Mouse (Mus musculus) ZHBTc4 (cell line): Measurements from ENCODE around the gene Trpm1.
A peak's percentile ranks its signal among the peaks of the same experiment; 100 is the strongest.
"Not testable (repeated sequence)": the region's sequence is repeated elsewhere in the genome, so short reads cannot be mapped to it uniquely, and the experiment has no call there.

ENCODE experiments used
- DNase-seq: peaks from one replicate; pipeline ENCODE4 v3.0.0-alpha.2; 2011; ENCODE audit warnings: low read depth, low spot score

Gene Trpm1

DNA sequence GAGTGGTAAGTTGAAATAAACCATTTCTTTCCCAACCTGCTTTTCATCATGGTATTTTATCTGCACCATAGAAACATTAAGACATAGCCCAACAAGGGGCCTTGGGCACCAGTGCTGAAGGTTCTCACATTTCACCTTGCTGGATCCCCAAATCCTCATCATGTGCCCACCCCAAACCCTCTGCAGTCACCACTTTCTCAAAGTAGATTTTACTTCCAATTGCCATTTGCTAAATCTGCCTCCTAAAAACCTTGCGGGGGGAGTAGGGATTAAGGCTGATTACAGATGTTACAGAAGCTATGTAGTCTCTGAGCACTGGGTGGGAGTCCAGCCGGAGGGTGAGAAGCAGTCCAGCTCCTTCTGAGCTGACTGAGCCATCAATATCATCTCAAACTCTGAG is at the start of gene Trpm1:
TSS of gene Trpm1 (plus strand) at position 301 of the 400 bp plus-strand sequence.
- DNase-seq: no peak

DNA sequence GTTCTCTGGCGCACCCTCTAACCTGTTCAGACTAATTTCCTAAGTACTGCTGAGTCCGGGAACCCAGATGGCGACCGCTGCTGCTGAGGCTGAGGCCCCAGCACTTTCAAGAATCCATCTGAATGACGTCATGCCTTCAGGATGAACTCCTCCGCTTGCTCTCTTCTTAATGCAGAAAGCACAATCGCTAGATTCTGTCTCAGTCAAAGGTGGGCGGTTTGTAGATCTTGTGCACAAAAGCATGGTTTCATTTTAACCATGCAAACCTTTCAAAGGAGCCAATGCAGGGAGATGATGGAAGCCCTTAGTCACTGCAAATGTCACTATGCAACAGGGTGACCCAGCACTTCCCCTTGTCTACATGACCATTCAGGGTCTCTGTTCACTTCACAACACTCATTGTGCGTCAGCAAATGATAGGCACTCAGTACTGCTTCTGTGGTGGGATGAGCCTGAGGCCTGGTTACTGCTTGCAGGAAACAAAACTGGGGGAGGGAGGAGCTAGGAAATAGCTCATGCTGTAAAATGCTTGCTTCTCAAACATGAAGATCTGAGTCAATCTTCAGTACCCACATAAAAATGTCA is 31.4 kb upstream of the Trpm1 start:
- no peak for DNase-seq

DNA sequence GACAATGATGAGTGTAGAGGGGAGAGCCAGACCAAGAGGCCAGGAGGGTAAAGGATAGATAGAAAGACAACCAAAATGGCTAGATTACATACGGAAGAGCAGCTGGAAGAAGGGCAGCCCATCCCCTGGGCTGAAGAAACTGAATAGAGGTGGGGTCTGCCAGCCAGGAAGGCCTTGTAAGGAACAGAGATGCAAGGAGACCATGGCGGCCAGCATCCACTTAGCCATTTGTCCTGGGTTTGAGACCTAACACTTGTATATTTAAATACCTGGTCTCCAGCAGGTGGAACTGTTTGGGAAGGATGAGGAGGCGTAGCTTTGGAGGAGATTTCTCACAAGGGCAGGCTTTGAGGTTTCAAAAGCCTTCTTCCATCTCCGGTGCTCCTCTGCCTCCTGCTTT is 29.9 kb upstream of the Trpm1 start:
- DNase-seq: no peak

DNA sequence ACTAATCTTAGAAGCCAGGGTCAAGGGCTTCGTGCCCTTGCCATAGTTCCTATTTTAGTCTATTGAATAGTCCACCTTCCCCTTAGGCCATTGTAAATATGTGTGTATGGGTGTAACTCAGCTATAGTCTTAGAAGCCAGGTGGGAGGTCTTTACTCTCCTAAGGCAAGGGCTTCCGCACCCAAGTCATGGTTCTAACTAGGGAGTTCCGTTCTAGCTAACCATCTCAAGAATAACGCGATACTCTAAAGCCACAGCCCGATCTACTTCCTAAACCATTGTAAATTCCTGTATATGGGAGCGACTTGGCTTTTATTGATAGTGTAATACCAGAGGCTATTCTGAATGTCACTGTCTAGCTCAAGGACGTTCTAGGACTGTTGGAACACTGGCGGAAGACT is 27.6 kb upstream of the Trpm1 start:
- DNase-seq: not testable (repeated sequence)

DNA sequence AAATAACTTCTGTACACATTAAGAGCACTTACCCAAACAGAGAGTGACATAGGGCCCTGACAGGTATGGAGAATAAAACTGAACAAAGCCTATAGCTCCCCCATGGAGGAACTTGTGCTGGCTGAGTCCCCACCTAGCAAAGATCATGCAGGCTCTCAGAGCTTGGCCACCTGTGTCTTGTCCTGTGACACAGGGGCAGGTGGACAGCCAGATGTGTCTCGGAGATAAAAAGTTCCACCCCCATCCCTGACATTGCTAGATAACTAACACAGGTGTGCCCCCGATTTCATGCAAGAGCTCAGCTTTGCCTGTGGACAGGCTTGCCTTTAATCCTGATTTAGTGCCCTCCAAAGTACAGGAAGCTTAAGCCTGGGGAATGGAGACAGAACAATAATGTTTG is 13.8 kb upstream of the Trpm1 start:
- DNase-seq: no peak

DNA sequence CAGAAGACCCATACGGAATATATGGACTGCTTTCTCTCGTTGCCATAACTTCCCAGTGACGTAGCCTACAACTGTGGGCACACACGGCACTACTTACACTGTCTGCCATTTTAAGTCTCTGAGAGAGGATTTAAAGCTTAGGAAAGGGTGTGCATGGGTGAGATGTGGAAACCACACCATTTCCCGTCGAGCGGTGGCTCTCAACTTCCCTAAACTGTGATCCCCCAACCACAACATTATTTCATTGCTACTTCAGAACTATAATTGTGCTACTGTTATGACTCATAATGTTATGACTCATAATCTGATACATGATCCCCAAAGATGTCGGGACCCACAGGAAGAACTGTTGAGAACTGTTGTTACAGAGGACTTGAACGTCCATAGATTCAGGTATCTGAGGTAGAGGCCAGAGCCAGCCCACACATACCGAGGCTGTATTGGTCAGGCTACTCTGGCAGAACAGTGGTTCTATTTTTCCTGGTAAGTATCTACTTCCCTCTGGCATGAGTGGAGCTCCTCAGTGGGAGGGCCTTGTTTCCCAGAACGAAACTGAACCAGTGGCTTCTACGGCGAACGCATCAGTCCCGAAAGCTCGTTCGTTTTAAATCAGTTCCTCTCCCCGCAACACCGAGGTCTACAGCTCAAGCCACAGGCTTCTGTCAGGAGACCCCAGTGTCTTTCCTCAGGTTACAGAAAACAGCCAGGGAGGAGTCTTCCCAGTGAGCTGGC is 12.2 kb upstream of the Trpm1 start:
- DNase-seq: no peak

DNA sequence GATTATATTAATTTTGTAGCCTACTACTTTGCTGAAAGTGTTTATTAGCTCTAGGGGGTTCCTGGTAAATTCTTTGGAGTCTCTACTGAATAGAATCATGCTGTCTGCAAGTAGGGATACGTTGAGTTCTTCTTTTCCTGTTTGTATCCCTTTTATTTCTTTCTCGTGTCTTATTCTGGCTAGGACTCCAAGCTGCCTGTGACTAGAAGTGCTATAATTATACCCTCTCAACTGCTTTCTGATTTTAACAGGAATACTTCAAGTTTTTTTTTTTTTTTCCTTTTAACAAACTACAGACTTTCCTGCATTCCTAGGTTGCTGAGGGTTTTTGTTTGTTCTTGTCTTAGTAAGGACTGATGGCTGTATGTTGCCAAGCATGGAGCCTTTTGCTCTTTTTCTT is 4.3 kb upstream of the Trpm1 start:
- no peak for DNase-seq

DNA sequence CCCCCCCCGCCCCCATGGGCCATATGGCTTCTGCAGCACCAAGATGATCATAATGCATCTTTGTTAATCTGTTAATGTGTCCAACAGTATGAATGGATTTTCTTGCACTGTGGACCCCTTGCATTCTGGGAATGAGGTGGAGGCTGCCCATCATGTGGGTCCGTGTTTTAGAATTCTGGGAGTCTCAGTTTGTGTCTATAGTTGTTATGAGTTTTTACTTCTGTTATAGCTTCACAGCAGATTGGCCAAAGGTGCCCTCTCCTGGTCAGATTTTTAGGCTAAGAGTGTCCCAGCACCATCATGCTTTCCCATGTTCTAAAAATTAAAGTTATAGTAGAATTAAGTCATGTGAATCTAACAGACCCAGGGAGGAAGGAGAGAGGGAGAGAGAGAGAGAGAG is 3.9 kb upstream of the Trpm1 start:
- DNase-seq: no peak

DNA sequence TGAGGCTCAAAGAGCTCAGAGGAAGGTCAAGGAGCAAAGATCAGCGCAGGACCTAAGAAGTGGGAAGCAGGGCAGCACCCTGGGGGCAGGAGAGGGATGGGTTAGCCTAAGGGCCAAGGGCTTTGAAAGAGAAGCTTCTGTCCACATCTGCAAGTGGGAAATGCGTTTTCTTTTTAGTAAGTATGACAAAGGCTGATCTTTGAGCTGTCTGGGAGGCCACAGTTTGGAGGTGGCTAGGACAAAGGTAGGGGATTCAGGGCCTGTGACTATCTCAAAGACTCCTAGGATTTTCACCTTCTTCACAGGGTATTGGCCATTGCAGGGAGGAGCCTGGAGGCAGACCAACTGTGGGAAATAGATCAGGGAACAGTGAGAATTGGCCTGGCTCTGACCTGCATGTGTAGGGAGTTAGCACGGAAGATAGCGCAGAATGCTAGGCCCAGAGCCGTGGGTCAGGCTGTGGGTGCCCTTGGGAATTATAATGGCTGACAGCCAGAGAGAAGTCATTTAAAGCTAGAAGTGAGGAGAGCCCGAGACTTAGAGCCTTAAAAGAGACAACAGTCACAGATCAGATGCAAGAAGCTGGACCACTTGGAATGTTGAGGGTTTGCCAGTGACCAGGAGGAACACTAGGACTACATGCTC is 3.1 kb upstream of the Trpm1 start:
- DNase-seq: peak; percentile 57

DNA sequence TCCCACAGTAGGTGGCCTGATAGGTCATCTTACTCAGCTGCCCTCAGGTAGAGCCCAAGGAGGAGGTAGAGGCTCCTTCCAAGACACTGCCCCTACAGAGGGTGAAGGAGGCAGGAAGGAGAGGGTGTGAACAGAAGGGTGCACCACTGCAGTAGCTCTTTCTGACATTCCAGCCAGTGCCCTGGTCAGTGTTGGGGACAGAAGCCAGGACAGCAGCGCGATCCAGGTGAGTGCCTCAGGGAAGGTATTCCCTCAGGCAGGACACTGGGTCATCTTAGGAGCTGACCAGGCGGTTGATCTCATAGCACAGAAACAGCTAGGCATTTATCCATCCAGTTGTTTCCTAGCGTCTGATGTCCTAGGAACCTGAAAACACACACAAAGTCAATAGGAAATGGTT is 1.6 kb downstream of the Trpm1 start:
- no peak for DNase-seq

DNA sequence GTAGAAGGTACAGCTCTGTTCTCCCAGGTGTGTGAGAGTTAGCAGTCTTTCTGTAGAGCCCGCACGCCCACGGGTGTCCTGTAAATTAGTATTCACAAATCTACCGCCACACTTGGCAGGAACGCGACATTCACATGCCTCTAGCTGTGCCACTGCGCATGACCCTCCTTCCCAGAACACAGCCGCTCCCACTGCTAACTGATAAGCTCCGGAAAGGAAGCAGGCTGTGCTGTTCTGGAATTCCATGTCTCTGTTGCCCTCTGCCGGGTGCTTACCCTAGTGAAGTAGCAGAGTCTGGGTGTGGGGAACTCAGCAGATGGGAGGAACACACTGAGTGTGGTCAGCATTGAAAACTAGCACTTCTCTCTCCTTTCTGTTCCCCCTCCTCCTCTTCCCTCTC is 2.1 kb downstream of the Trpm1 start:
- peak; percentile 90 for DNase-seq

DNA sequence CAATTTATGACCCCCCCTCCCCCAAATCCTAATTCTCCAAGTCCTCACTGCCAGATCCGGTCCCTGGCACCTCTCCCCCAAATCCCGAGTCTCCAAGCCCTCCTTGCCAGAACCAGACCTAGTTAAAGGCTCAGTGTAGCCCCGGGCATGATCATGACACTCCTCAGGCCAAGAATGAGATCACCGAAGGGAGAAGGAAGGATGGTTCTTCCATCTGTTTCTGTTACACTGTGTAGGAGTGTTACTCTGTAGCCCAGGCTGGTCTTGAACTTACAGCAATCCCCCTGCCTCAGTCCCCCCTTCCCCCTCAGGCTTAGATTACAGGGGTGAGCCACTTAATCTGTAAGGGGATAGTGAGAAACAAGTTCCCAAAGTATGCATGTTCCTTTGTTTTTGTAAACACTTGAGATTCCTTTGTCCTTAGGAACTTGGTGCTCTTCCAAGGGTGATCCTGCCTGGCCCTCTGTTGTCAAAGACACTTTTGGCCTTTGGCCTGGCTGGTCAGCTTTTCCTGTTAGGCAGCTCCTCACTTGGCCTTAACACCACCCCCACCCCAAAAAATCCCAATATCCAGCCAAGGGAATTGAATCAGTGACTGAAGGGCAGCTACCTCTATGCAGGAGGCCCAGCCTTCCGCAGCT is 2.8 kb downstream of the Trpm1 start:
- DNase-seq: no peak

DNA sequence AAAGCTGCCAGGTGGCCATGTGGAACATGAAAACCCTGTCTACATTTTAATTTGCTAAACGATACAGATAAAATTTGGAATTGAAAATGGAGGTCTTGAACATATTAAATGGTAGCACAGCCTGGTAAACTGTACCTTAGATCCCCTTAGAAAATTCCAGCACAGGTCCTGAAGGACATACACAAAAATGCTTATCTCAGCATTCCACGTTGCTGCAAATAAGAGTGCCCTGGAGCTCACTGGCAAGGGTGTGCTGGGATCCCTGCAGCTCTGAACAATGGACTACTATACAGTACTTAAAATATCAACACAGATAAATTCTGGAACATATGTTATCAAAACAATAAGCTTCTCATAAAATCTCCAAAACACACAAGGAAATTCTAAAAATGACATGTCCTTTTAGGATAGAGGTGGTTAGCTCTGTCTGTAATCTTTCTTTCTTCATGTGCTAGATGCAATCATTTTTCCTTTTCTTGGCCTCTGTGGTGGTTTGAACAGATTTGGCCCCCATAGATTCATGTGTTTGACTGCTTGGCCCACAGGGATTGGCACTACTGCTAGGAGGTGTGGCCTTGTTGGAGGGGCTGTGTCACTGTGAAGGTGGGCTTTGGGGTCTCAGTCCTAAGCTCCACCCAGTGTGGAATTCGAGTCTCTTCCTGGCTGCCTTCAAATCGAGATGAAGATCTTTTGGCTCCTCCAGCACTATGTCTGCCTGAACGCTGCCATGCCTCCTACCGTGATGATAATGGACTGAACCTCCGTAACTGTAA is 3.5 kb downstream of the Trpm1 start:
- no peak for DNase-seq

DNA sequence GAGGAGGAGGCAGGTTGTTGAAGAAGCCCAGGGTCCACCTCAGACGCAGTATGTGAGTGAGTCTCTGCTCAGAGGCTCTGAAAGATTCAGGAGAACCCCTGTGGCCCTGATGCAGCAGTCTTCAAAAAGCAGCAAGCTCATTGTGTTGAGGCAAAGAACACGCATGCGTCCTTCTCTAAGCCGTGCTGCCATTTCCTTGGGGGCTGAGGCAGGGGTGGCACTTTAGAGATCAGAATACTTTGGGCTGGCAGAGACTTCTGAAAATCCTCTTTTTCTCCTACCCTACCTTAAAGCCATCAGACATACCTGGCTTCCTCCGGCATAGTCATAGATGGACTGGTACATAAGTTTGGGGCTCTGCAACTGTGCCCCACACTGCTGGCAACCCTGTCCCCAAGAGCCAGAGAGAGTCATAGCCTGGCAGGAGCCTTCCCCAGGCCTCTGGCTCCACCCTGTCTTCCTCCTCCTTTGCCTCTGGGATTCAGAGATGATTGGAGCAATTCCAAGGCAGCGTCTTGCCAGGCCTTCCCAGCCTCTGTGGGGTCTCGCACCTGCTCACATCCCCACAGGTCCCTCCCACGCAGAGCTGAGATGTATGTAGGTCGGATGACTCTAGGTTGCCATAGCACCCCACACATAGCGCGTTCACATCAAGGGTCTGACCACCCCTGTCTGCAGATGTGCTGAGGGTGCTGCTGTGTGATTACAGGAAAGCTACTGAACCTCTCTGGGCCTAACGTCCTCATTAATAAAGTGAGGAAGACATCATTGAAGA is 4.8 kb downstream of the Trpm1 start:
- DNase-seq: peak; percentile 34

DNA sequence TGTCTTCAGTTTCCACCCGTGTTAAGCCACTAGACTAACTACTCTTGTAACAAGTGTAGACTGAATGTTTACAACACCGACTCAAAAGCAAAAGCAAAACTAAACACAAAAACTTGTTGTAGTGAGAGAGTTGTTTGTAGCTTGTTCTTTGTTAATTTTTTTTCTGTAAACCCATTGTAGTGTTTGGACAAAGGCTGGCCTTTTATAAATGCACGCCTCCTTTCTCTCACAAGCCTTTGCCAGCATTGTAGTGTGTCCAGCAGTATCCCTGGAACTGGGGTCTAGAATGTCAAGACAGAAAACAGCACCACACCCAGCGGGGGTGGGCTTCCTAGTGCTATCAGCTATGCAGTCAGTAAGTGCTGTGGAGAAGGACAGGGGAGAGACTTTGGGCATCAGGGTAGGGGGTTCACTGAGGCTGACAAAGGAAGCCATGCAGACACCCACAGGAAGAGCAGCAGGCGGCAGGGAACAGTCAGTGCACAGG is 5.5 kb downstream of the Trpm1 start:
- no peak for DNase-seq

DNA sequence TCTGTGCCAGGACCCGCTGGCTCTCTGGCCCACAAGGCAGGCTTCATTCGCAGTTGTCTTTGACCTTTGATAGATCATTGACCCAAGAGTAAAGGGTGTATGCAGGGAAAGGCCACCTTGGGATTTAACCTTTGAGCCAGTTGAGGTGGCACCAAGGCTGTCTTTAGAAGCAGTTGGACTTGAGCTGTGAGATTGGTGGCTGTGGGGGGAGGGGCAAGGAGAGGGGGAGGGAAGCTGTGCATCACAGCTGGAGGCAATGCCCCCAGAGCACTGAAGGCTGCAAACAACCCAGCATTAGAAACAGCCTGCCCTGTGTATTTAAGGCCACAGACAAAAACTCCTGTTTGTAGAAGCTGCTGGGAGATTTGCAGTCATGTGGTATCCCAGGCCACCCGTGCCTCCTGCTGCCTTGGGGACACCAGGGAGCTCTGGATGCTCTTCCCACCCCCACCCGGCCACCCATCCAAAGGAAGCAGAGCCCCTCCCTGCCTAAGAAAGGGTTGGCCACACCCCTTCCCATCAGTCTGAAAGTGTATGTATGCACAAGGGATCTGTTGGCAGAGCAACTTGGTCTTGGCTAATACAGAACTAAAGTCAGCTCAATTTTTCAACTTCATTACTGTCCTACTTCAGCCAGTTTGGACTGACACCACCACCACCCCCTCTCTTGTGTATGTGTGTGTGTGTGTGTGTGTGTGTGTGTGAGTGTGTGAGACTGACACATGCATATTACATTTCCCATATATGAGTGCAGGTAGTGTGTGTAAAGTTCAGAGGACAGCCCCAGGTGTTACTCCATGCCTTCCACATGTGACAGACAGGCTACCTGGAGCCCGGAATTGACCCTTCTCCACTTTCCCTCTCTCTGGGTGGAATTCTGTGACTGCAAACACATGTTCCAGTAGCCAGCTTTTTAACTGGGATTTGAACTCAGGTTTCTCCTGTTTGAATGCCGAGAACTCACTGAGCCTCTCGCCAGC is 6.3 kb downstream of the Trpm1 start:
- DNase-seq: peak; percentile 77

DNA sequence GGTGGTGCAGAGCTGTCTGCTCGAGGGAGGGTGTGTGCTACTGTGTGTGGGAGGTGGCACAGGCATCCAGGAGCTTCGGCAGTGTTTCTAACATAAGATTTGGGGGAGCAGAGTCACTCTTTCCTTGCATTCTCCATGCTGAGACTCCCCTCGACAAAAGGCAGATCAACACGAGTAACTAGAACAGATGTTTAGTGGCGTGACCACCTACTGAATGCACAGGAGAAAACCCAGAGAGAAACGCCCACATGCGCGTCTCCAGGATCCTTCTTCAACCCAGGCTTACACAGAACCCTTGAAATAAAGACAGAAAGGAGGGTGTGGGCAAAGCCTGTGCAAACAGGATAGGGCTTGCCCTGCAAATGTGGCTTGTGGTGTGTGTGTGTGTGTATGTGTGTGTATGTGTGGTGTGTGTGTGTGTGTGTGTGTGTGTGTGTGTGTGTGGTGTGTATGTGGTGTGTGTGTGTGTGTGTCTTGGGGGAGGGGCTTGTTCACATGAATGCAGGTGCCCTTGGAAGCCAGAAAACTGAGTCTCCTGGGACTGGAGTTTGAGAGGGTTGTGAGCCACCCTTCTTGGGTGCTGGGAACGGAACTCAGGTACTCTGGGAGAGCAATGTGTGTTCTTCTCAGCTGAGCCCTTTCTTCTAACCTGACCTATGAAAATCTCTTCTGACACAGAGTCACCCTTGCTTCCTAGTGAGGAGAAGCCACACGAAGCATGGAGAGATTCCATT is 7.3 kb downstream of the Trpm1 start:
- peak; percentile 60 for DNase-seq

DNA sequence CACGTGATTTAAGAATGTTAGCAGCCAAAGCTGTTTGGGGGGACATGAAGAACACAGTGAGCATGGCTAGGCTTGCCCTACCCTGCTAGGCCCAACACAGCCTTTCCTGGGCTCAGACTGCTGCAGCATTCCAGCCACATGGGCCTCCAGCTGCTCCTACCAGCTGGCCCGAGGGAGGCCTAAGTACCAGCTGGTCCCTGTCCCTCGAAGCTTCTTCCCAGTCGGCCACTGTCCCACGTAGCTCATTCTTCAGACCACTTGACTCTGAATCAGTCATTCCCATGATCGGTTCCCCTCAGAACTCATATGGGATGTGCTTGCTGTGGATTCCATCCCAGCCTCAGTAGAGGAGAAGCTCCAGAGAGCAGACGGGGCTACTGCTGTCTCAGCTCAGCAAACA is 8.4 kb downstream of the Trpm1 start:
- no peak for DNase-seq

DNA sequence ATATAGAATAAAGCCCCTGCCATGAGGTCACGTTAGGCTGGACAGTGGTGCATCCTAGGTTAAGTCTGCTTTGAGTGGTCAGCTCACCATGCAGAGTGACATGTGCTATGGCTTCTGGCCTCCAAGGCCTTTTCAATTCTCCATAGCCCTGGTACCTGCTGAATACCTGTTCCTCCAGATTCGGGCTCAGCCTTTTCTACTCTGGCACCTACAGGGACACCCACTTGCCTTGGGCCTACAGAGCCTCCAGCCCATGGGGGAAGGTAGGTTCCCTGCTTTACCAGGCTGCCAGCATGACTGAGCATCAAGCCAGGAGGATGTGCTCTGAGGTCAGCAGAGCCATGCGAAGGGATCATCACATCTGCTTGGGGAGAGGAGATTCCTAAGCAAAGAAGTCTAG is 9.5 kb downstream of the Trpm1 start:
- no peak for DNase-seq
